Mouse (Mus musculus) kidney, embryonic 14.5 days (tissue): ENCODE measurements around the gene Rpusd3. TPM values are rescaled to one million over a fixed set of nuclear protein-coding genes. Genes with fewer than 3 reads are reported as not detected.

Source experiments
- ATAC-seq: fragments of 200-750 bp; cut with Nextera tagmentation; 2 replicates; pipeline ENCODE4 v1.8.0; 2017; ENCODE audit warnings: moderate number of reproducible peaks, mild to moderate bottlenecking, moderate TSS enrichment, moderate library complexity; ENCODE audit not compliant: low FRiP score, low TSS enrichment
- H3K27ac ChIP-seq: fragments of 300-500 bp; sonication (generic); 2 replicates; pipeline ENCODE4 v1.5.1; 2014; ENCODE audit warnings: low read depth, mild to moderate bottlenecking, low read length, moderate library complexity, mixed read lengths
- H3K27me3 ChIP-seq: fragments of 300-500 bp; sonication (generic); 2 replicates; pipeline ENCODE4 v1.6.1; 2014; ENCODE audit warnings: mild to moderate bottlenecking, low read length; ENCODE audit not compliant: control insufficient read depth, insufficient read depth
- H3K36me3 ChIP-seq: fragments of 300-500 bp; sonication (generic); 2 replicates; pipeline ENCODE4 v1.6.1; 2014; ENCODE audit warnings: low read length, mixed read lengths; ENCODE audit not compliant: control insufficient read depth, insufficient read depth
- H3K4me1 ChIP-seq: fragments of 300-500 bp; sonication (generic); 2 replicates; pipeline ENCODE4 v1.6.1; 2014; ENCODE audit warnings: low read length, mixed read lengths; ENCODE audit not compliant: control insufficient read depth, insufficient read depth
- H3K4me2 ChIP-seq: fragments of 300-500 bp; sonication (generic); replicated peaks from 2 replicates; pipeline ENCODE4 v1.6.1; 2014; ENCODE audit warnings: low read depth, mild to moderate bottlenecking, low read length
- H3K4me3 ChIP-seq: fragments of 300-500 bp; sonication (generic); 2 replicates; pipeline ENCODE4 v1.5.1; 2014; ENCODE audit warnings: mild to moderate bottlenecking, low read length
- H3K9ac ChIP-seq: fragments of 300-500 bp; sonication (generic); 2 replicates; pipeline ENCODE4 v1.6.1; 2014; ENCODE audit warnings: low read depth, mild to moderate bottlenecking, low read length, moderate library complexity
- H3K9me3 ChIP-seq: fragments of 300-500 bp; sonication (generic); 2 replicates; pipeline ENCODE4 v1.6.1; 2016; ENCODE audit warnings: low read length; ENCODE audit not compliant: control insufficient read depth
- WGBS: fragments of 180-500 bp; shearing (Covaris S2); extraction: QIAGEN DNeasy Blood & Tissue Kit; methylation state at CpG from one replicate; pipeline ENCODE4 v1.1.7; 2014; 5-methylcytosine and 5-hydroxymethylcytosine counted together
- polyA plus RNA-seq: library from polyadenylated mRNA; unstranded; fragments of >200 nt; fragmentation: Nextera tagmentation; extraction: Ambion mirVana; gene quantifications from 2 replicates; pipeline ENCODE4 v1.2.1, GENCODE M21; 2014

Gene Rpusd3
- polyA plus RNA-seq, 1 experiment from 2014 or later: 30.5 TPM

- H3K27me3 ChIP-seq: no peaks in the 10 kb centered on the region
- no peak overlapping the region for H3K9ac ChIP-seq
- no peak overlapping the region for H3K4me2 ChIP-seq
- H3K4me1 ChIP-seq: no peaks in the 10 kb centered on the region
- H3K4me3 ChIP-seq: no peak overlapping the region
- H3K9me3 ChIP-seq: no peaks in the 10 kb centered on the region
- H3K27ac ChIP-seq: no peak overlapping the region
- 87% methylated on average over 11 of the region's 11 CpGs for WGBS
- H3K36me3 ChIP-seq: peaks cover 99% of the 10 kb centered on the region
- no peak for ATAC-seq
Measured at GRCm38 (mm10) chr6:113385160-113385714, 33.9 kb downstream of the Rpusd3 start.

DNA sequence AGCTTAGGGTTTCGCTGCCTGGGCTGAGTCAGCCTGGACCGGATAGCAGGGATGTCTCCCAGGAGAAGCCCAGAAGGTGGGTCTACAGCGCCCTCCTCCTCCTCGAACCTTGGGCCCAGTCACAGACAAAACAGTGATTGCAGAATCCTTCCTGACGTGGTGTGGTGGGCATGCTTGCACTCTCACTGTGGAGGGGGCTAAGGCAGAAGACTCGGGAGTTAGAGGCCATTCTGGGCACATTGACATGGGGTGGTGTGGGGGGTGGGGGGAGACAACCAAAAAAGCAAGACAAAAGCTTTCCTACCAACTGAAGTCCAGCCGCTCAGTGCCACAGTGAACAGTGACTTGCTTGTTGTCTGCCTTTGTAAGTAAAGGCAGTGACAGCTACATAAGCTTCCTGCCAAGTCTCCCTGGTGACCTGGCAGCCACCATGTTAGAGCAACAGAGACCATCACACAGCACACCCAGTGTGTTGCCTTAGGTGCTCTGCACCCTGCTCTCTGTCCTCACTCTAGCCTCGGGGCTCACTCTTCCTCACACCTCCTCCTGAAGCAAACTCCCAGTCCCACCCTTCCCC is 34.7 kb downstream of the Rpusd3 start:
- Histone ChIP-seq H3K9ac (no peak overlapping the region), H3K4me3 (no peak overlapping the region), H3K27ac (no peak overlapping the region), H3K9me3 (no peaks in the 10 kb centered on the region), H3K36me3 (peaks cover 91% of the 10 kb centered on the region), H3K27me3 (no peaks in the 10 kb centered on the region), H3K4me2 (no peak overlapping the region), H3K4me1 (peaks cover 1% of the 10 kb centered on the region; the same call in 1 of the 2 replicates)
- 94% methylated on average over 8 of the region's 8 CpGs for WGBS
- ATAC-seq: no peak

DNA sequence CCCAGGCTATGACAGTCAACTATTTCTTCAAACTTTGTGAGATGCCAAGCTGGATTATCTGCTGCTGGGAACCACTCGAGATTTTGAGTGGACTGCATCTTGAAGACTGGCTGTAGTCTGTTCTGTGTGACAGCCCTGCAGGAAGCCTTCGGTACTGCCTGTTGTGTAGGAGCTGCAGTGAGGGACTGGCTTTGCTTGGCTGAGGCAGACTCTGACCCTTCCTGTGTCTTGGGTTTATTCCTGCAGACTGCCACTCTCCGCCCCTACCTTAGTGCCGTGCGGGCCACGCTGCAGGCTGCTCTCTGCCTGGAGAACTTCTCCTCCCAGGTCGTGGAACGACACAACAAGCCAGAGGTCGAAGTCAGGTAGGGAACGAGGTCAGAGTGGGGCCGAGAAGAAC is 38.7 kb downstream of the Rpusd3 start:
- peaks cover 56% of the 10 kb centered on the region for H3K36me3 ChIP-seq
- H3K4me2 ChIP-seq: no peak overlapping the region
- peaks cover 10% of the 10 kb centered on the region; the same call in 1 of the 2 replicates for H3K4me1 ChIP-seq
- no peaks in the 10 kb centered on the region for H3K27me3 ChIP-seq
- no peak overlapping the region for H3K27ac ChIP-seq
- H3K9ac ChIP-seq: no peak overlapping the region
- H3K4me3 ChIP-seq: no peak overlapping the region; the same call in 1 of the 2 replicates
- WGBS: 96% methylated on average over 11 of the region's 11 CpGs
- no peak for ATAC-seq
- H3K9me3 ChIP-seq: no peaks in the 10 kb centered on the region

DNA sequence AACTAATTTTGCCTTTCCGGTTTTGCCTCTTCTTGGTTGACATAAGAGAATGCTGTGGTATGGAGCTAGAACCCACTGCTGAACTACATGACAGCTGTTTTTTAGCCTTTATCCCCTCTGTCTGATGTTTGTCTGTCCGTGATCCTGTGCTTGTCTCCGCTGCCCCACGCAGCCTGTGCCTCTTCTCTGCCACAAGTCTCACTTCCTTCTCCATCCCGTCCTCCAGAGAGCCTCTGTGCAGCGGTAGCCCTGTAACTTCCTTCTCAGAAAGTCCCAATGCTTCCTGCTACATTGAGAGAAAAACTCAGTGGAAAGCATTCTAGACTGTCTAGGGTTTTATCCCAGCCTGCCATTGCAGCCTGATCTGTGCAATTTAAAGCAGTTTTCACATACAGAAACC is 39.9 kb downstream of the Rpusd3 start:
- Histone ChIP-seq H3K9ac (peak overlapping the region; percentile 90), H3K9me3 (no peaks in the 10 kb centered on the region), H3K27me3 (no peaks in the 10 kb centered on the region), H3K4me1 (peaks cover 10% of the 10 kb centered on the region; the same call in 1 of the 2 replicates), H3K4me2 (peak overlapping the region; percentile 70), H3K4me3 (peak overlapping the region; percentile 99), H3K27ac (no peak overlapping the region), H3K36me3 (peaks cover 56% of the 10 kb centered on the region)
- ATAC-seq: no peak
- 80% methylated on average over 6 of the region's 6 CpGs for WGBS

DNA sequence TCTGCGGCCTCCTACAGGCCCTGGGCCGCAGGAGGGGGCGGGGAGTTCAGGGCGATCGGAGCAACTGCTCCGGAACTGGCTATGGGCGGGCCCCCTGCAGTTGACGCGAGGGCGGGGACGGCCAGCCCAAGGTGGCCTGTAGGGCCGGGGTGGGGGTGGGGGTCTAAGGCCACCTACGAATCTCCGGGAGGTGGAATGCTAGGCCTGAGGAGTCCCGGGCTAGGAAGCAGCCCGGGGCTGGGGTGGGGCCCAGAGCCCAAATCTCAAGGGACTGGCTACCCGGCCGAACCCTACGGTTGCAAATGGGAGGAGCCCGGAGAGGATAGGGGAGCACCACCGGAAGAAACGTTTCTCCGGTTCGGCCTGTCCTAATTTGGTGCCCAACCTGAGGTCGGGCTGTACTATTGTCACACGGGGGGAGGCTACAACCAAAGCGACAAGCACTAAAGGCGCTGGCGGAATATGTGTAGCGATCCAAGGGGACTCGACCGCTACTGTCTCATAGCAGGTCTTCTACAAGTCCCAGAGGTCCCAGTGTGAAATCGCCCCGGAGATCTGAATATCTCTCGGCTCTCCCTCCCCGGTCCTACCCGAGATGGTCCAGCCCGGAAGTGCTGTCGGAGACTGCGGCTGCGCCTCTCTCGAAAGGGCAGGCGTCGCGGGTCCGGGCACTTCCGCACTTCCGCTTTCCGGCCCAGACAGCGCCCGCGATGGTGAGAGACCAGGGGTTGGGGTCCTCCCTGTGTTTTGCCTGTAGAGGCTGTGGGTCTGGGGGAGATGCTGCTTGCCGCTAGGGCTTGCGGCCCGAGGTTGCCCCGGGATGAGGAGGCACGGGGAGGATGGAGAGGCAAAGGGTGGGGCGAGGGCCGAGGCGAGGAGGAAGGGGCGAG is 41.4 kb downstream of the Rpusd3 start, which contains the start of the genes Tada3 and Arpc4:
Gene Tada3 (minus strand): TSS at position 388 of the 890 bp plus-strand sequence.
Gene Arpc4 (plus strand): TSS at position 620 of the 890 bp plus-strand sequence.
- H3K4me1 ChIP-seq: peaks cover 10% of the 10 kb centered on the region; the same call in 1 of the 2 replicates
- H3K27ac ChIP-seq: peak within 1 kb of the TSS; percentile 93
- WGBS: under 1% methylated on average over 60 of the region's 61 CpGs
- ATAC-seq: peak; percentile 96
- H3K36me3 ChIP-seq: peaks cover 55% of the 10 kb centered on the region
- H3K9me3 ChIP-seq: no peaks in the 10 kb centered on the region
- no peaks in the 10 kb centered on the region for H3K27me3 ChIP-seq
- peak within 1 kb of the TSS; percentile 90 for H3K9ac ChIP-seq
- peak within 1 kb of the TSS; percentile 70 for H3K4me2 ChIP-seq
- H3K4me3 ChIP-seq: peak within 1 kb of the TSS; percentile 99

GRCm38 (mm10) chr6:113377172-113377495 is 42.0 kb downstream of the Rpusd3 start:
- Histone ChIP-seq H3K27me3 (no peaks in the 10 kb centered on the region), H3K9me3 (no peaks in the 10 kb centered on the region), H3K4me2 (peak overlapping the region; percentile 70), H3K4me3 (peak overlapping the region; percentile 99), H3K27ac (peak overlapping the region; percentile 93), H3K9ac (peak overlapping the region; percentile 90), H3K4me1 (peaks cover 10% of the 10 kb centered on the region; the same call in 1 of the 2 replicates), H3K36me3 (peaks cover 55% of the 10 kb centered on the region)
- ATAC-seq: no peak
- 11% methylated on average over 7 of the region's 7 CpGs for WGBS

DNA sequence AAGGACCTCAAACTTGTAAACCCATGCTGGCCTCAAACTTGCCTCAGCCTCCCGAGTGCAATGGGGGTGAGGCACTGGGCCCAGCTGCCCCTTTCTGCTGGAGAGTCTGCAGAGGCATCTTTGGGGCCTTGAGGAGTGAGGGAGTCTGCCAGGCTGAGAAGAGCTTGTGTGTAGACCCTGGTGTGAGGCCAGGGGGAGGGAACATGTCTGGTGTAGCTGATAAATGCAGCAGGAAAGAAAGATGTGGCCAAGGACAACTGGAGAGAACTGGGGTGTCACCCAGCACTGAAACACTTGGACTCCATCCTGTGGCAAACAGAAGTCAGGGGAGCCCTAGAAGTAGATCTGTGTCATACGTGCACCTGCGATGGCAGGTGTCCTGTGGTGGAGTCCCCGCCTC is 45.6 kb downstream of the Rpusd3 start:
- Histone ChIP-seq H3K9me3 (no peaks in the 10 kb centered on the region), H3K4me1 (no peaks in the 10 kb centered on the region), H3K27me3 (no peaks in the 10 kb centered on the region), H3K27ac (no peak overlapping the region), H3K4me3 (no peak overlapping the region), H3K4me2 (no peak overlapping the region), H3K36me3 (peaks cover 71% of the 10 kb centered on the region), H3K9ac (no peak overlapping the region)
- ATAC-seq: no peak
- 97% methylated on average over 4 of the region's 4 CpGs for WGBS

- Histone ChIP-seq H3K9ac (no peak overlapping the region), H3K36me3 (peaks cover 76% of the 10 kb centered on the region)
- peak; percentile 60; the same call in 1 of the 2 replicates for ATAC-seq
Measured at GRCm38 (mm10) chr6:113370194-113370929, 48.8 kb downstream of the Rpusd3 start.

More at GRCm38 (mm10) chr6:113370194-113370929, 48.8 kb downstream of the Rpusd3 start:
- peak overlapping the region; percentile 65; the same call in 1 of the 2 replicates for H3K27ac ChIP-seq
- no peak overlapping the region for H3K4me2 ChIP-seq
- no peaks in the 10 kb centered on the region for H3K4me1 ChIP-seq
- H3K4me3 ChIP-seq: no peak overlapping the region
- H3K27me3 ChIP-seq: no peaks in the 10 kb centered on the region
- WGBS: 80% methylated on average over 20 of the region's 20 CpGs
- H3K9me3 ChIP-seq: no peaks in the 10 kb centered on the region
